Mouse (Mus musculus) thymus, adult 18-20 months (tissue): ENCODE results near the gene S100a3.

Experiments used
- DNase-seq, 2 experiments: peaks; one replicate each; pipeline ENCODE4 v3.0.0; 2022; ENCODE audit warnings: mixed read lengths in 2 of 2

Gene S100a3

GRCm38 (mm10) chr3:90604416-90604815, 44.0 kb downstream of the S100a3 start:
- DNase-seq: no peak

GRCm38 (mm10) chr3:90605049-90605448, 44.7 kb downstream of the S100a3 start:
- no peak for DNase-seq

DNA sequence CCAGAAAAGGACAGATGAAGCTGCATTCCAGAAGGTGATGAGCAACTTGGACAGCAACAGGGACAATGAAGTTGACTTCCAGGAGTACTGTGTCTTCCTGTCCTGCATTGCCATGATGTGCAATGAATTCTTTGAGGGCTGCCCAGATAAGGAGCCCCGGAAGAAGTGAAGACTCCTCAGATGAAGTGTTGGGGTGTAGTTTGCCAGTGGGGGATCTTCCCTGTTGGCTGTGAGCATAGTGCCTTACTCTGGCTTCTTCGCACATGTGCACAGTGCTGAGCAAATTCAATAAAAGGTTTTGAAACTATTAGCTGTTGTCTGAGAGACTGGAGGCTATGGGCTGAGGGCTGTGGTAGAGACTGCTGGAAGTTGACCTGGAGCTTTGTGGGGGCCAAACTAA, 45.4 kb downstream of the S100a3 start:
- no peak for DNase-seq

DNA sequence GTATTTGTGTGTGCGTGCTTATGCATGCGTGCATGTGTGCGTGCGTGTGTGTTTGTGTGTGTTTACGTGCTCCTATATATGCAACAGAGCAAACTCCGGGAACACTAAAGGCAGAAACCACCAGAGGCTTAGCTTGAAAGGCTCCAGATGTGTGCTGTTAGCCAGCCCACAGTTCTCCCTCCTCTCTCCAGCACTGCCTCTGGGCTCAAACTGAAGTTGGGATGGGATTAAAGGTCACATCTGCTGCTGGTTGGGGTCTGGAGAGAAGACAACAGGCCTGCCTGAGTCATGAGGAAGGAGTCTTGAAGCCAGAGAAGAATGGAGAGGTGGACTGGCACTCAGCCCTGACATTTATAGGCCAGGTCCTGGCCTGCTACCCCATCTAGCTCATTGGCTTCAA, 45.8 kb downstream of the S100a3 start:
- DNase-seq: no peak

GRCm38 (mm10) chr3:90607361-90607760, 47.0 kb downstream of the S100a3 start:
- DNase-seq: no peak

DNA sequence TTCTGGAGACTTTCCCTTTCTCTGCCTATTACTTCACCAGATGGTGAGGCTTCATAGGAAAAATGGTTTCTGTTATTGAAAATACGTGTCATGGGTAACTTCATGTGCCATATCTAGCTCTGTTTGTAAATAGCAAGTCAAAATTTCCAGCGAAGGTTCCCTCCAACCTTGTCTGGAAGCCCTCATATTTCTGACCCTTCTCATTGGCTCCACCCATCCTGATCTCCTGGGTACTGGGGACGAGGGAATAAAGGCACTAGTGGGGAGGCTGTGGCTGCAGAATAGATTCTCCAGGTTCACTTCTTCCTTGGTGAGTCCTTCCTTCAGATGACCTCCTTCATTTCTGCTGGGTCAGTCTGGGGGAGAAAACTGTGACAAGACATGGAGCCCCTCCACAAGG, 47.8 kb downstream of the S100a3 start, which contains the start of gene S100a5:
S100a5 (plus strand) TSS at position 301 of the 400 bp plus-strand sequence.
- no peak for DNase-seq

DNA sequence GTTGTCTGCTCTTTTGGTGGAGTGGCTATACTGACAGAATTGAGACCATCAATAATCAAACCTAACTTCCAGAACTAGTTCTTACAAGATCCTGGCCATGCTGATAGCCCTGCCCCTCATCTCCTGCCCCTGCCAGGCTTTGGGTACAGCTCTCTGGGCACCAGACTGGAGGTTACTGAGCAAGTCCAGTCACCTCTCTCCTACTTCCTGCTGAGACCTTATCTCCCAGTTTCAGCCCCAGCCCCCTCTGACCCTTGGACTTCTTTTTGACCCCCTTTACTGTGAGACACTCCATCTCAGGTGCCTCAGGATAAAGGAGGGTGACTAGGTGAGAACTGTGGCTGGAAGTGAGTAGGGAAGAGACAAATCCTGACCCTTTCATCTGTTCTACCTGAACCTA, 48.7 kb downstream of the S100a3 start:
- no peak for DNase-seq

DNA sequence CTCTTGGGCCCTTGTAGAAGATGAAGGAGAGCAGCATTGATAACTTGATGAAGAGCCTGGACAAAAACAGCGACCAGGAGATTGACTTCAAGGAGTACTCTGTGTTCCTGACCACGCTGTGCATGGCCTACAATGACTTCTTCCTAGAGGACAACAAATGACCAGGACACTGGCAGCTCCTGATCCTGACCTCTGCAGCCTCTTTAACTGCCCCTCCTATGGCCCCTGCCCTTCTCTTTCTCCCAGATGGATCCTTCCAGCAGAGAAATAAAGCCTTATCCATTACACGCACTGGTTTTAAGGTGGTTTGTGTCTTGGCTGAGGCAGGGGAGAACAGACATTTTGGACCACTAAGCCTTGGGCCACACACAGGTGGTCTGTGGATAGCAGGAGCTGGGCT, 51.1 kb downstream of the S100a3 start:
- no peak for DNase-seq

DNA sequence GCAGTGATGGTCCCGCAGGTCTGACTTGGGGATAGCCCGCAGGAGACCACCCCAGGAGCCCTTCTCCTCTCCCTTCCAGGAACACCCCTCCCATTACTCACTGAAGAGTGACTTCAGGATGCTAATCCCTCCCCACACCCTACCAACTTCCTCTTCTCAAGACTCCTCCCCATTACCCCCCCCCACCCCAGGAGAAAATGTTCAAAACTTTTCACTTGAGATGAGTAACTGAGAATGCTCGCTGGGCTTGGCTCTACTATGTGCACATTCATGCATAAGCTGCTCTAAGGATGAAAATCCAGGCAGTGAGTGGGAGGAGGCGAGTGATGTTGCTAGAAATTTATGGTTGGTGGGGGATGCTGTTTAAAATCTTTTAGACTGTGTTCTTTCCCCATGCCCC, 51.7 kb downstream of the S100a3 start:
- no peak for DNase-seq

GRCm38 (mm10) chr3:90612728-90613291, 52.4 kb downstream of the S100a3 start, which contains the start of gene S100a6:
TSS of gene S100a6 (plus strand) at chr3:90612882.
- DNase-seq: peak; percentile 59 to 71

DNA sequence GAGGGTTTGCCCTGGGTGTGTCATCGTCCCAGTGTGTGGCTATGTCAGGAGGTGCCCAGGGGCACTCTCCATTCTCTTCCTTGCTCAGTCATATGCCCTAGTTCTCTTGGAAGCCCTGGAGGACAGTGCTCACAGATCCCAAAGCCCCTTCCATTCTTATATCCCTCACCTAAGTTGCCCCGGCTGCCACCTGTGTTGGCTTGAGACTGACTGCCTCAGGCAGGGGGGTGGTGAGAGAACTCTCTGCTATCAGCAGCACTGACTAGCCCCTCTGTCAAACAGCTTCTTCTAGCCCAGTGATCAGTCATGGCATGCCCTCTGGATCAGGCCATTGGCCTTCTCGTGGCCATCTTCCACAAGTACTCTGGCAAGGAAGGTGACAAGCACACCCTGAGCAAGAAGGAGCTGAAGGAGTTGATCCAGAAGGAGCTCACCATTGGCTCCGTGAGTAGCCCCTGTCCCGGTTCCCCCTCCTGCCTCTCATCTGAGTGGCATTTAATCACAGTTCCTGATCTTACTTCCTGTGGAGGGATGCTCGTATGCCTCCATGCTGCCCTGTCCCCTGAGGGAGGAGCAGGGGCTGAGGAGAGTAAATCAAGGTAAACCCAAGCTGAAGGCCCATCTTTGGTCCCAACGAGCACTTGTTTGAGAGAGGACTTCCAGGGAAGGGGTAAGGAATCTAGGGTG, 53.2 kb downstream of the S100a3 start:
- DNase-seq: no peak

GRCm38 (mm10) chr3:90614148-90614530, 53.8 kb downstream of the S100a3 start:
- no peak for DNase-seq

GRCm38 (mm10) chr3:90614611-90615251, 54.4 kb downstream of the S100a3 start:
- DNase-seq: no peak

DNA sequence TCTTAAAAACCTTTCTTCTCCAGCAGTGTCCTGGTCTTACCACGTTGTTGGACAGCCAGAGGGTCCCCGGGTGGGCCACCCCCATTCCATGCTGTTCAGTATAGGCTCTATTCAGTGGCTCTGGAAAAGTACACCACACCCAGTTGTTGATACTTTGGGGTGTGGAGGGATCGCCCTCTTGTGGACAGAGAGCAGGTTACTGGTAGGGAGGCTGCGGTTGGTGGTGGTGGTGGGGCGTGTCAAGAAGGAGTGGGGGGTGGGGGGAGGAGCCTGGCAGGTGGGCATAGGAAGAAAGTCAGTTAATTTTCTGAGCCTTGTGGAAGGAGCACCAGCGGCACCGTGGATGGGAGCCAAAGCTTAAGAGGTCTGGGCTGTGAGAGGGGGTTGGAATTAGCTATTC, 55.0 kb downstream of the S100a3 start:
- peak; percentile 70 to 75 for DNase-seq

DNA sequence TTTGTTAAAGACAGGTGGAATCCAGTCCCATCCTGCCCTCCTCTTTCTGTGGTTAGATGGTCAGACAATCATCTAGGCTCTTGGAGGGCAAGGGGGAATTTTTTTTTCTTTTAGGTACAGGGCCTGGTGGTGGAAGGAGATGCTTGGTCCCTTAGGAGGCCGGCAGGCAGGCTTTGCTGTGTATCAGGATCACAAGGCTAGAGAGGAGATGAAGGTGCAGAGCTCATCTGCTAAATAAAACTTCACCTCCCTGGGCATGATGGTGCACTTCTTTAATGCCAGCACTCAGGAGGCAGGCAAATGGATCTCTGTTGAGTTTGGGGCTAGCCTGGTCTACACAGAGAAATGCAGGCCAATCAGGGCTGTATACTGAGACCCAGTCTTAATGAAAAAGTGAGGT, 55.5 kb downstream of the S100a3 start:
- no peak for DNase-seq

DNA sequence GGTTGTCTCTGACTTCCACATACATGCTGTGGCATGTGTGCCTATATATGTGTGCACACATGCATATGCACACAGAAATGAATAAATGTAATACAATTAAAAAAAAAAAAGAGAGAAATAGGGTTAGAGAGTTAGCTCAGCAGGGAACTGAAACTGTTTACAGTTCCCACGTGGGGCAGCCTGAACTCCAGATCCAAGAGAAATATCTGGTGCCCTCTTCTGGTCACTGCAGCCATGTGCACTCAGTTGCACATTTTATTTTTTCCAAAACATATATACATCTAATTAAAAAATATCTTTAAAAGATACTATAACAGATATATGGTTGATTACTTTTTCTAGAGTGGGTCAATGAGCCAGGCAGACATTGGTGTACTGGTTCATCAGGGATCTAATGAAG, 57.2 kb downstream of the S100a3 start:
- no peak for DNase-seq

GRCm38 (mm10) chr3:90621552-90621951, 61.2 kb downstream of the S100a3 start:
- DNase-seq: no peak

DNA sequence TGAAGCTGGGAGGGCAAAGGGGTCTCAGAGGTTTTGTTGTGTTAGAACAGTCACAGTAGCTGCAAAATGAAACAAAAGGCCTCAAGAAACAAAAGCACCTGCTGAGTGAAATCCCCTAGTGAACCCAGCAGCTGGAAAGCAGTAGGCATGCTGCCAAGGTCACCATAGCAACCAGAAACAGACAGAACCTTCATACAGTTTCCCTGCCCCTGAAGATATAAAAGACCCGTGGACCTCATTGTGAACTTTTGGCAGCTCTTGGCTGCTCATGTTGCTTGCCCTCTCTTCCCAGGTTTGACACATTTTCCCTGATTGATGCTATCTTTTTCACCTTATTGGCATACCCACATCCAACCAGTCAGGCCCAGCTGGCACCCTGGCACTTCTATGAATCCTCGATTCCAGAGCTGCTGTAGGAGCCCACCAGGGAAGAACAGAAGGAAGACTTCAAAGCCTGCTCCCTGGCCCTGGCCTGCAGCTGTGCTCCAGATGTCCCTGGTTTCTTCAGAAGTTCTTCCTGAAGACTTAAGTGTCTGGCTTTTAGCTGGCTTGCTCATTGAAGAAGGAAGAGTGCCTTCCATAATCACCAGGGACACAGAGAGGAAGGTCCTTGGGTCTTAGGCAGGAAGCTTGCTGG, 63.2 kb downstream of the S100a3 start:
- DNase-seq: peak in 1 of 2 experiments; percentile 57

GRCm38 (mm10) chr3:90625496-90625895, 65.1 kb downstream of the S100a3 start:
- no peak for DNase-seq

DNA sequence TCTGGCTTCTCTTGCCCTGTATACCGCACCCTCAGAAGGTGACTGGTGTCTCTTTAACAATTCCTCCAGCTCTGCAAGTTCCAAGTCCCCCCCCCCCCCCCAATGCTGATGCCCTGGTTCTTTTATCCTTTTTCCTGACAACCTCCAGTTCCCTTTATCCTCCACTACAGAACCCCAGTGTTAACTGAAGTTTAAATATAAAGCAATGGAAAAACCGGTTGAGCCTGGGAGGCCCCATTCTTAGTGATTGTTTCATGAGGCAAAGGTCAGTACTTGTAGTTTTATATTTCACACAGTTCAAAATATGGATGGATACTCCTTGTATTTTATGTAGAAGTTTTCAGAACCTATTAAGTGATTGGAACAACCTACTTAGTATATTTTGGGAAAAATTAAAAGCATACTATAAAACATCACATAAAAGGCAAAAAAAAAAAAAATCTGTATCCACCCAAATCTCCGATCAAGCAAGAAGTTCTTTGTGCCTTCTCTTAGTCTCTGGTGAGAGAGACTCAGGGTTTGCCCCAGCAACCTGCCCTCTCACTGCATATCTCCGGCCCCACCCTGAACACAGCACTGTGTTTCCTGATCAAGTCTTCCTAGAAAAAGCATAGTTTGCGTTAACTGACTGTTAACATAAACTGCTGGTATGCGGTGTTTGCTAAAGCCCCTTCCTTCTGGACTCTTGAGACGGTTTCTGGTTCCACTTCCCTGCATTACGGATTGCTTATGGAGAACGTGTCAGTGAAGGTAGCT, 66.1 kb downstream of the S100a3 start:
- DNase-seq: no peak

GRCm38 (mm10) chr3:90627366-90627765, 67.0 kb downstream of the S100a3 start:
- DNase-seq: no peak

GRCm38 (mm10) chr3:90627807-90628206, 67.4 kb downstream of the S100a3 start:
- no peak for DNase-seq

GRCm38 (mm10) chr3:90629298-90629697, 68.9 kb downstream of the S100a3 start:
- no peak for DNase-seq
